Comparison of ENCODE assay signal across 19 mouse cellular contexts in genomic region chr5:113453356-113453755, GRCm38 (mm10). TPM values are rescaled to one million over a fixed set of nuclear protein-coding genes. Genes with fewer than 3 reads are reported as not detected.
DNase-seq lines count a peak whose midpoint lies in the region; ATAC-seq lines count a peak whose summit lies in the region.
"Had no signal": no experiment of that assay in that cellular context is flagged by ENCODE, and none has a peak within 500 bp of the region (broad histone marks: within the 10 kb centered on the region; RNA-seq: fewer than 3 reads in every experiment).

No protein-coding gene starts in this region.

- peaks cover 12% of the 10 kb centered on the region; the same call in 1 of the 2 replicates for H3K9me3 ChIP-seq in hindbrain, embryonic 10.5 days
- peaks cover 3% of the 10 kb centered on the region; the same call in 1 of the 2 replicates for H3K9me3 ChIP-seq in hindbrain, embryonic 12.5 days (replicated peaks)
- H3K9me3 ChIP-seq in embryonic facial prominence, embryonic 11.5 days (replicated peaks; ENCODE audit: control insufficient read depth, low read length), result no peaks in the 10 kb centered on the region
- H3K9me3 ChIP-seq in midbrain, embryonic 14.5 days (ENCODE audit: control insufficient read depth, low read length), result no peaks in the 10 kb centered on the region; the same call in 1 of the 2 replicates

- ATAC-seq in hindbrain, embryonic 12.5 days (ENCODE audit: low FRiP score), result no peak
- 0 out of 2 replicates have a peak, but pooled peaks have one; percentile 40 for ATAC-seq in embryonic facial prominence, embryonic 11.5 days (replicated peaks; ENCODE audit: insufficient number of reproducible peaks, low FRiP score, low TSS enrichment, low read depth)
- no peak for ATAC-seq in midbrain, embryonic 14.5 days (ENCODE audit: low FRiP score, low TSS enrichment)
- ATAC-seq in frontal cortex, adult (ENCODE audit: low TSS enrichment), result no peak
- ATAC-seq: intestine, embryonic 16.5 days; liver, postnatal 0 days had no signal

- no peaks in the 10 kb centered on the region for H3K36me3 ChIP-seq in hindbrain, embryonic 10.5 days
- H3K36me3 ChIP-seq in hindbrain, embryonic 12.5 days, result no peaks in the 10 kb centered on the region
- no peaks in the 10 kb centered on the region for H3K36me3 ChIP-seq in embryonic facial prominence, embryonic 11.5 days (replicated peaks; ENCODE audit: control insufficient read depth, insufficient read depth, low read depth, low read length)
- H3K36me3 ChIP-seq in midbrain, embryonic 14.5 days (ENCODE audit: control insufficient read depth, insufficient read depth, low read length), result no peaks in the 10 kb centered on the region
- H3K36me3 ChIP-seq: G1E; limb, embryonic 13.5 days had no signal

- H3K27ac ChIP-seq in hindbrain, embryonic 10.5 days, result peak overlapping the region; percentile 84
- no peak overlapping the region for H3K27ac ChIP-seq in hindbrain, embryonic 12.5 days
- H3K27ac ChIP-seq in embryonic facial prominence, embryonic 11.5 days (replicated peaks; ENCODE audit: low read depth, low read length), result 0 out of 2 replicates have a peak overlapping the region, but pooled peaks have one; percentile 35
- H3K27ac ChIP-seq in midbrain, embryonic 14.5 days (replicated peaks; ENCODE audit: low read depth, low read length), result no peak overlapping the region
- H3K27ac ChIP-seq: limb, embryonic 13.5 days had no signal

- no peak overlapping the region for H3K4me2 ChIP-seq in hindbrain, embryonic 12.5 days (replicated peaks)
- no peak overlapping the region for H3K4me2 ChIP-seq in embryonic facial prominence, embryonic 11.5 days (ENCODE audit: low read depth, low read length)
- no peak overlapping the region for H3K4me2 ChIP-seq in midbrain, embryonic 14.5 days (ENCODE audit: low read length)
- H3K4me2 ChIP-seq: limb, embryonic 13.5 days had no signal

- no peaks in the 10 kb centered on the region for H3K27me3 ChIP-seq in hindbrain, embryonic 10.5 days (ENCODE audit: insufficient read depth, poor library complexity, severe bottlenecking)
- H3K27me3 ChIP-seq in hindbrain, embryonic 12.5 days, result no peaks in the 10 kb centered on the region
- no peaks in the 10 kb centered on the region for H3K27me3 ChIP-seq in embryonic facial prominence, embryonic 11.5 days (ENCODE audit: control insufficient read depth, insufficient read depth, low read length)
- no peaks in the 10 kb centered on the region for H3K27me3 ChIP-seq in midbrain, embryonic 14.5 days (ENCODE audit: control insufficient read depth, insufficient read depth, low read length)

- H3K4me3 ChIP-seq in hindbrain, embryonic 10.5 days, result no peak overlapping the region
- H3K4me3 ChIP-seq in hindbrain, embryonic 12.5 days, result no peak overlapping the region
- H3K4me3 ChIP-seq in embryonic facial prominence, embryonic 11.5 days (ENCODE audit: low read depth, low read length), result no peak overlapping the region
- no peak overlapping the region for H3K4me3 ChIP-seq in midbrain, embryonic 14.5 days (replicated peaks; ENCODE audit: low read depth, low read length)
- H3K4me3 ChIP-seq: limb, embryonic 13.5 days had no signal

- peak; percentile 78 for DNase-seq in hindbrain, embryonic 10.5 days (ENCODE audit: low spot score)
- peak; percentile 61 for DNase-seq in Muller cell, postnatal 12 days (ENCODE audit: inconsistent ontology term)
- peak; percentile 27 for DNase-seq in embryonic facial prominence, embryonic 11.5 days (ENCODE audit: low spot score)
- peak; percentile 39 for DNase-seq in midbrain, embryonic 14.5 days
- no peak for DNase-seq in left cerebral cortex, adult 8-10 months (ENCODE audit: low spot score in 2 of 2)
- no peak for DNase-seq in lung, postnatal 10 days
- DNase-seq: adrenal gland, postnatal 25 days; heart, adult 11 months; heart, postnatal 10 days; liver, postnatal 0 days; right cerebral cortex, postnatal 25 days; thymus, adult 18-20 months had no signal

- peaks cover 41% of the 10 kb centered on the region for H3K4me1 ChIP-seq in hindbrain, embryonic 10.5 days (replicated peaks)
- H3K4me1 ChIP-seq in hindbrain, embryonic 12.5 days, result peaks cover 17% of the 10 kb centered on the region
- H3K4me1 ChIP-seq in embryonic facial prominence, embryonic 11.5 days (ENCODE audit: control insufficient read depth, insufficient read depth, low read length), result no peaks in the 10 kb centered on the region
- H3K4me1 ChIP-seq in midbrain, embryonic 14.5 days (ENCODE audit: control insufficient read depth, insufficient read depth, low read length), result peaks cover 11% of the 10 kb centered on the region

- no peak overlapping the region for H3K9ac ChIP-seq in hindbrain, embryonic 12.5 days
- no peak overlapping the region for H3K9ac ChIP-seq in embryonic facial prominence, embryonic 11.5 days (replicated peaks; ENCODE audit: low read length)
- no peak overlapping the region for H3K9ac ChIP-seq in midbrain, embryonic 14.5 days (replicated peaks; ENCODE audit: low read length)
- H3K9ac ChIP-seq: limb, embryonic 13.5 days; liver, postnatal 0 days had no signal

- 1% methylated on average over 4 of the region's 4 CpGs for WGBS in hindbrain, embryonic 10.5 days
- WGBS in hindbrain, embryonic 12.5 days, result 3% methylated on average over 4 of the region's 4 CpGs
- 1% methylated on average over 4 of the region's 4 CpGs for WGBS in embryonic facial prominence, embryonic 11.5 days
- WGBS in midbrain, embryonic 14.5 days, result 0% methylated on average over 4 of the region's 4 CpGs

RNA-seq across cellular contexts. Expression of gene Wscd2, which starts 36.8 kb away (rescaled TPM):
- 13.1 and 14.5 TPM in 2 replicates for polyA plus RNA-seq in hindbrain, embryonic 10.5 days (2016; fragmentation: Nextera tagmentation; extraction: Ambion mirVana)
- polyA plus RNA-seq in hindbrain, embryonic 12.5 days (2016; fragmentation: Nextera tagmentation; extraction: Ambion mirVana), result 13.5 and 14.1 TPM in 2 replicates
- 2.2 and 2.7 TPM in 2 replicates for polyA plus RNA-seq in embryonic facial prominence, embryonic 11.5 days (2014; fragmentation: Nextera tagmentation; extraction: Ambion mirVana)
- 10.7 and 12.0 TPM in 2 replicates for polyA plus RNA-seq in midbrain, embryonic 14.5 days (2014; fragmentation: Nextera tagmentation; extraction: Ambion mirVana)
- total RNA-seq in left cerebral cortex, adult 8-10 months (2022), result 10 to 100 TPM; 53.3 to 55.9 (median 53.6) TPM
- total RNA-seq: common myeloid progenitor, adult 5-6 weeks had no signal
- polyA plus RNA-seq: C2C12; G1E; liver, postnatal 0 days had no signal

Comparison
In these comparisons a context has a peak if more than half of its experiments do, and no peak if none do; other contexts are left out.
1. H3K27ac ChIP-seq: peak in hindbrain, embryonic 10.5 days (single experiment) and embryonic facial prominence, embryonic 11.5 days (single experiment); none in hindbrain, embryonic 12.5 days (single experiment) and midbrain, embryonic 14.5 days (single experiment).
2. DNase-seq: peak in hindbrain, embryonic 10.5 days (single experiment), Muller cell, postnatal 12 days (single experiment), embryonic facial prominence, embryonic 11.5 days (single experiment) and midbrain, embryonic 14.5 days (single experiment); none in left cerebral cortex, adult 8-10 months (0 of 2) and lung, postnatal 10 days (single experiment).